Mouse (Mus musculus) retina, postnatal 7 days (tissue): ENCODE measurements around the gene Reep3.

Experiments
- DNase-seq: peaks from one replicate; pipeline ENCODE4 v3.0.0-alpha.2; 2012; ENCODE audit warnings: low read depth, low spot score

The Reep3 gene

DNA sequence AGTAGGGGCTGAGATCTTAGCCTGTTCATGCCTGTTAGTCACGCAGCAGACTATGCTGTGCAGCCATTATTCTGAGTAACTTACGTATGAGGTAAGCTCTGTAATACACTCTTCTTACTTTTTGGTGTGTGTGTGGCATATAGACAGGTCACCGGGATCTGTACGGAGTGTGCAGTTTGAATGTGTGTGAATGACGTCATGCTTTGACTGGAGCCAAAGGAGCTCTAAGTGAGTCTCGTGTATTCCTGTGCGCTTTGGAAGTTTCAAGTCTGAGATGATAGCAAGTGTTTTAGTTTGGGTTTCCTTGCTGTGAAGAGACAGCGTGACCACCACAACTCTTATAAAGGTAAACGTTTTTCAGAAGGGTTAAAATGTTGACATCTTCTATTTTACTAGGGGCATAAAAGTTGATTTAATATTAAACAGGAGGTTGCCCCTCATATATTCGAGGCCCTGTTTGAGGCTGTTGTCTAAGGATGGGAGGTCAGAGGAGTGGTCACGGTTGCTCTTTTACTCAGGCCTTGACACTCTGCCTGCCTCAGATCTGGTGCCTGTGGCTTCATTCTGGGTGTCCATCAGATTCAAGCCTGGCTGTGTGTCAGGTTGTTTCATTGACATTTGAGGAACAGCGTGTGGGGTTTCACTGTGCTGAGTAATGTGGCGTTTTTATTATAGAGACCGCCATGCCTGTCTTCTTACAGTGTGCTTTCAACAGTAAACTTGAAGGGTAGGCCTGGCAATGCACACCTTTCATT lies 14.5 kb upstream of the Reep3 start:
- DNase-seq: no peak

DNA sequence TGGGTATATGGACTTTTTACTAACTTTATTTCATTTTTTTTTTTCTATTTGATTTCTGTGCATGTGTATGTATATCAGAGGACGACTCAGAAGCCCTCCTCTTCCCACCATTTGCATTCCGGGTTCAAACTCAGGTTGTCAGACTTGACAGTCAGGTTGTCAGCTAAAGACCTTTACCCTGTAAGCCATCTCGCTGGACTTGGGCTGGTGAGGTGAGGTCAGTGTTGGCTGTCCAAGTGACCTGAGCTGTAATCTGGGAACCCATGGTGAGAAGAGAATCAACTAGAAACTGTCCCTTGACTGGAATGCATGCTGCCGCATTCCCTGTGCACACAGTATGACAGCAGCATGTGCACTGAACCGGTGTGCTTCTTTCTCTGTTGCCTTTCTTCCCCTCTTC lies 12.9 kb upstream of the Reep3 start:
- no peak for DNase-seq

DNA sequence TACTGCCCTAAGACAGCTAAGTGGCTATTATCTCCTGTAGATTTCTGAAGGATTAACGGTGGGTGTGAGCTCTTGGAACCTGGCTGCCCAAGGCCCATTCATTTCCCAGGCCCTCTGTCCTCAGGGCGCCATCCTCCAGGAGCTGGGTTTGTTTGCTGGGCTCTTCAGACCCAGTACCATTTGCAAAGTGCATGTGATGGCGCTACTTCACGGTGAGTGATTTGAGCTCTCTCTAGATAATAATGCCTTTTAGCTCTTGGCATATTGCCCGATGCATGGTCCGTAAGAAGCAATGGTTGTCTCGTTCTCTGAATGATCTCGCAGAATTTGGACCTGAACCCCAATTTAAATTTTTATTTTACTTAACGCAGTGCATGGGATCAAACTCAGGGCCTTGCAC lies 11.4 kb upstream of the Reep3 start:
- DNase-seq: no peak

DNA sequence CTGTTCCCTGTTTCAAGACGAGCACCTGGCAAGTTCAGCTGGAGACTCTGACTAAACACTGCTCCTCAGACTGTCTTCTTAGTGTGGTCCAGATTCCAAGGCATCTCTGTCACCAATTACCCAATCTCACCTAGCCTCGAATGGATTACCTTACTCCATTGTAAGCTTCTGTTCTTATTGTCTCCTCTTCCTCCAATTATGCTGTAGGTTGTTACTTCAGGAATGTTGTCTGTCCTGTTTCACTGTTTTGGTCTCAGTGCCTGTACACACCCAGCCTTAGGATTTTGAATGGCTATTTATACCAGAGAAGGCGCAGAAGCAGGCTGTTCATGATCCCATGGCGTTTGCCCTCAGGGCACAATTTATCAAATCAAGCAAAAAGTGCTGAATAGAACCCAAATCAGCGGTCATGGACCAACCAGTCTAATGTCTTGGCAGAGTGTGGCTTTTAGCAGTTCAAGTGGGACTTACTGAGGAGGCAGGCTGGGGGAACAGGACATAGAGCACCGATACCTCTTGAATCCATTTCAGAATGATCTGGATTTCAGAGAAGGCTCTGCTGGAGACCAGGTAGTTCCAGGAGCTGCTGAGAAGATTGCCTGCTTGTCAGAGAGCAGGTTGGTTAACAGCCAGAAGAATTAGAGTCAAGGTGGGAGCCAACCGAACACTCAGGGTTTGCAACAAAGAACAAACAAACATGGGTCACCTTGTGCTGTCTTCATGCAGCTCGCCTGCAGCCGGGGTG lies 10.4 kb upstream of the Reep3 start:
- no peak for DNase-seq

DNA sequence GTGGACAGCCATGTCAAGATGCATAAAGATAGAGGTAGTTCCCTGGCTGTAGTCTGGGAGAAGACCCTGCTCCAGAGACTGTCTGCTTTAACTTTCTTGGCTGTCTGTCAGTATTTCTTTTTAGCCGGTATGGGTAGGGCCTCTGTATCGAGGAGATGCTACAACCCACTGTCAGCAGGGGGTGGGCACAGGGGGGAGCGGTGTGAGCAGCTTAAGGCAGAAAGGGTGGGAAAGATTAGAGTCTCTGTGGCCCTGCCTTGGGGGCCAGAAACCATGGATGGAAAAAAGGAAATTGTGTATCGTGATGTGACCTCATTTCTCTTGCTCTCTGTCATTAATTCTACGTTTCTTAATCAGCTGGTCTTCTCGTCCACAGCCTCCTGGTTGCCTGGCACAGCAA lies 9.7 kb upstream of the Reep3 start:
- DNase-seq: no peak

DNA sequence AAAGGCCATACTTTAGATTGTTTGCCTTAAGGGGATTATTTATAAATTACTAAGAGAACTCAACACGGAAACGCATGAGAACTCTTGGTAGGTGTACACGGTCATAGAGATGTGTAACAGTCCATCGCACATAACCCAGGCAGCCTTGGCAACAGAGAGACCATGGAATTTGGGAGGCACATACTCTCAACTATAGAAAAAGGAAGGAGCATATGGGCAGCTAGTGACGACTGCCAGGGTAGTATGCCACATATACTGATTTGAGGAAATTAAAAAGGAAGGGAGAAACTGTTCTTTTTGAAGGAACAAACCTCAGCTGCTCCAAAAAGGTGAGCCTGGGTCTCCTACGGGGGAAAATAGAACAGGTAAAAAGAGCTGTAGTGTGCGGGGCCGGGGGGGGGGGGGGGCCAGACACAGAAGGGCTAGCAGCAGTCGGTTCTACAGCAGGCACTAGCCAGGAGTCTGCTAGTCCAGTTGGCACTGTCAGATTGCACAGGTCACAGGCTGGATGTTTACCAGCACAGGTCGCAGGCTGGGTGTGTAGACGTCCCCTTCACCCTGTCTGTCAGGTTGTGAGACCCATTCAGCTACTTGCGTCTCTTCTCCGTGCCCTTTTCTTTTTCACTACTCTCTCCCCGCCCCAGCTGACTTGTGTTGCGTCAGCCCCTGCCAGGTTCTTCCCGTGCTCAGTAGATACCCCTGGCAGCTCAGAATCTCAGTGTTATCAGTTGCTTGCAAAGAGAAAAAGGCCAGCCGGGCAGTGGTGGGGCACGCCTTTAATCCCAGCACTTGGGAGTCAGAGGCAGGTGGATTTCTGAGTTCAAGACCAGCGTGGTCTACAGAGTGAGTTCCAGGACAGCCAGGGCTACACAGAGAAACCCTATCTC lies 8.8 kb upstream of the Reep3 start:
- no peak for DNase-seq

DNA sequence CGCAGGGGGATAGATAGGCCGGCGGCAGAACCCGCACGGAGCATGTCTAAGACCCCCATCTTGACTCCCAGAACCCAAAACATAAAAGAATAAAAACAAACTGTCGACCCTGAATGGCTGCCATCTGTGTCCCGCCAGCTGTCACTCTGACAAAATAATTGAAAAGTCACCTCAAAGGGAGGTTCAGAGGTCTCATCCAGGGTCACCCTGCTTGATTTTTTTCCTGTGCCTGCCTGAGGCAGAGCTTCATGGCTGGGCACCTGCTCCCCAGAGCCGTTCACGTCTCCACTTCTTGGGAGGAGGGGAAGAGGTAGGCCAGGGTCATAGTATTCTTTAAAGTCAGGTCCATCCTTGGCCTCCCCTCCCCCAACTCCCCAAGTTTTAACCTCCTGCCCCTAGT lies 7.8 kb upstream of the Reep3 start:
- no peak for DNase-seq

DNA sequence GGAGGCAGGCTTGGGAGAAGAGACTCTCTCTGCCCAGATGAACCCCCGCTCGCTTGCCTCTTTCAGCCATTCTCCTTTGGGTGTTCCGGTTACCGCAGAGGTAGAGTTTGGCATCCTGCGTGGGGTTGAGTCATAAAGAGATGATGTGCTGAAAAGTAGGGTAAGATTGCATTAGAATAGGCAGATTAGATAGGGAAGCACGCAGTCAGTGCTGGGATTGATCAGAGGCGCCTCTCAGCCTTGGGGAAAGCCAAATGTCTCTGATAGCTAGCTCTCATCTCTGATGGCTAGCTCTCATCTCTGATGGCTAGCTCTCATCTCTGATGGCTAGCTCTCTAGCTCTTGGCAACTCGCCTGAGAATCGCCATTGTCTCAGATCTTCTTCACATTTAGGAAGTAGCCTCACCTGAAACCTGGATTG lies 4.1 kb upstream of the Reep3 start:
- no peak for DNase-seq

DNA sequence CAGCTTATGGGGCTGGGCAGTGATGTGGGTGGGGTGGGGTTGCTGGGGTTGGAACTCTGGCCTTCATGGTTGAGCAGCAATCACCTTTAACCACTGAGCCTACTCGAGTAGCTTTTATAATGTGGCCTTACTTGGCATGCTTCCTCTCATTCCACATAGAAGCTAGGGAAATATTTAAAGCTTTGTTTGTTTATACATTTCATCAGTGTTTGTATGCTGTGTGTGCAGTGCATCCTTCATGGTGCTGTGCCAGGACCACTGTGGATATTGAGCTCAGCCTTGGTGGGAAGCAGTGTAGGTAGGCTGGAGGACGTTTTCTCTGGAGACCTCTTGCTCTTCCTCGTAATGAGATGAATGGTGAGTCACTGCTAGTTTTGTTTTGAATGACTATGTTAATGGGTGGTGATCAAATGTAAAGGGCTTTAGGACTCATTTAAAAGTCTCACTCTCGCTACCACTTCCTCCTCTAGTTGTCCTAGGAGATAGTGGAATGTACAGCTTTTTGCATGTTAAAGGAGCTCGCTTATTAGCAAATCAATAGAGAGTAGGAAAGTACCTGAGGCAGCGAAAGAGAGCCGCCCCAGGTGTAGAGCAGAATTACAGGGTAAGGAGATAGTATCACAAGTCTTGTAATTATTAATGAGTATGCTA lies 3.4 kb upstream of the Reep3 start:
- DNase-seq: no peak

DNA sequence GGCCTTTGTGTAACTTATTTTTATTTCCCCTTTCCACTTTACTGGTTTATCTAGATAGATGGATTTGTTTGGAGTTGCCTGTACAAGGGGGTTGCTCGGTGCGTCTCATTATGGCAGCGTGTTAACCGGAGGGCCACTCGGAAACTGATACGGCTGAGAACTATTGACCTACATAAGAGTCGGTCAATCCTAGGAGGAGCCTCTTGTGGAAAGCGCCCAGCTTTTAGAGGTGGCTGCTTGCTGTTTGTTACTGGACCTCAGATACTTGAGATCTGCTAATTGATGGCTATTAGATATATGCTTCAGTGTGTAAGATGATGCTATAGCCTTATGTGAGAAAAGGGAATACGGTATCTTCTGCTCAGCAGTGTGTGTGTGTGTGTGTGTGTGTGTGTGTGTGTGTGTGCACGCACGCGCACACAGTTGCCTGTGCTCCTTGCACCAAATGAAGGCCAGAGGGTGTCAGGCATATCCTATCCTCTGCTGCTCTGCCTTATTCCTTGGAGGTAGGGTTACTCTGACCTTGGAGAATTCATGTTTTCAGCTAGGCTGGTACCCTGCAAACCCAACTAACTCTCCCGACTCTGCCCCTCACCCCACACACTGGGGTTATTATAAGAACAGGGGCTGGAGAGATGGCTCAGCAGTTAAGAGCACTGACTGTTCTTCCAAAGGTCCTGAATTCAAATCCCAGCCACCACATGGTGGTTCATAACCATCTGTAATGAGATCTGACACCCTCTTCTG lies 2.6 kb upstream of the Reep3 start:
- no peak for DNase-seq

DNA sequence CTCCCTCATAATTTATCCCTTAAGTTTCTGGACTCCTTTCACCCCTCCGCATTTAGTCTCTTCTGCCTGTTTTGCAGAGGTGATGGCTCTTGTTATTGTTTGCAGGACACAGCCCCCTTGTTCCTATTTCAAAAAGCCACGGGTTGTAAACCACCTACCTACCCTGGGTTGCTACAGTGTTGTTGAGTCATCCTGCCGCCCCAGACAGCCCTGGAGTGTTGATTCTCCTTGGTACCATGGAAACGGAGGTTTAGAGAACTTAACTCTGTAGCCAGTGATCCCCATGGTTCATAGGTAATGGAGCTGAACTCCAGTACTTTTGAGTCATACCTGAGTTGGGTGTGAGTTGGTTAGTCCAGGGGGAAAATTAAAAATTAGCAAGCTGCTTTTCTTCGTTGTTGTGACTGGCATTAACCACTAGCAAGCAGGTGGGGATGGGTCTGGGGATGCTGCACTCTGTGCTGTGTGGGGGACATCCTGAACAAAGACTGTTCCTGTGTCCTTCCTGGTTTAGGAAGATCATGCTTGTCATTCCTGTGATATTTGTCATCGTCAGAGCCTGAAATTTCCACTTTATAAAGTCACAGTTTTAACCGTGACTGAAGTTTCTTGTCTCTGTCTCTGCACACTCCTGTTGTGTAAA lies 1.8 kb upstream of the Reep3 start:
- no peak for DNase-seq

DNA sequence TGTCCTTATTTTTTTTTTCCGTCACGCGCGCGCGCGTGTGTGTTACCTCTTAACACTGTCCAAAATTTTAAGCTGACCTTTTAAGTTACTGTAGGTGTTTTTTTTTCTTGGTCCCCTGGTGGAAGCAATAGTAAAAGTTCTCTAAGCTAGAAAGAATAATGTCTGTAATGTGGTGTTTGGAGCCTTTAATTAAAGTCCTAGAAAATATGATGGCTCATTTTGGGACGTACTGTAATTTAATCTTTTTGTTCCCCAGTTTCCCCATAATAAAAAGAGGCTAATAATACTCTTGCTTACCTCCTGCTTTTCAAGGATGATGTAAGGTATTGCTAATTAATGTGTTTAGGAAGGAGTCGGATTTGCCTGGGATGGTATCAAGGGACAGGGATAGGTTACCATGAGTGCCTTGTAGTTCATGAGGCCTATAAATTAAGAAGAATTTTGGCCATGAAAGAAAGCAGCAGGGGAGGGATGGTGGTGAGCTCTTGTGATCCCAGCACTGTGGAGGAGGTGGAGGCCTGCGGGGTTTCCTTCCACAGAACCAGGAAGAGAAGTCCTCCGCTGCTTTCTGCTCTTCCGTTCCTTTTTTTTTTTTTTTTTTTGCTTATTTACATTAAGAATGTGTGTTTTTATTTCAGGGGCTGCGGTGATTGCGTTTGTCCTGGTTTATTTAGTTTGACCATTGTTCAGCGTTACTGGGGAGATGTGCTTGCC lies 849 bp upstream of the Reep3 start:
- DNase-seq: no peak

DNA sequence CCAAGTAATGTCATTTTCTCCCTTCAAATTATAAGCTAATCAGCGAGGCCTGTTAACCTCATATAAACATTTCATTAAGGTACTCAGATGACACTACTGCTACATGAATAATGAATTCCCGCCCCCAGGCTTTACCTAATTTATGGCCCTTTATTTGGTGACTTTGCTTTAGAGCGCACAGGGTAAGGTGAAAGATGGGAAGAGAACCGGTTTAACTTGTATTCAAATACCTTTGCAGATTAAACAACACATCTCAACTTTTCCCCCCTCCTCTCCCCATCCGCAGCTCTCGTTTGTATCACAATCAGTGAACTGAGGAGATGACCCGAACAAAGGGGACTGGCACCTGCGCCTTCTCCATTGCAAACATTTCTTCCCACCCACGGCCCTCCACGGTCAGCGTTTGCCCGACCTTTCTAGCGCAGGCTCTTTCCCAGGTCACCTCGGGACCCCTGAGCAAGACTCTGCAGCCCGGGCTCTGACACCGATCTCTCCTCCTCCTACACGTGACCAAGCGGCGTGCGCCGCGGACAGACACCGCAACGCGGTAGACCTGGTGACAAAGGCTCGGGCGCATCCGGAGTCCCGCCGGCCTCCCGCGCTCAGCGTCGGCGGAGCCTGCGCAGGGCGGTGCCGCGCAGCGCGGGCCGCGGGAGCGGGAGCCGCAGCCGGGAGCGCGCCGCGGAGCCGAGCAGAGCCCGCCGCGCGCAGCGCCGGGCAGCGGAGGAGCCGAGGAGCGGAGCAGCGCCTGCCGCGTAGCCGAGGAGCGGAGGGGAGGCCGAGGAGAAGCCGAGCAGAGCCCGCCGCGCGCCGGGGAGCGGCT lies 736 bp downstream of the Reep3 start, which contains the start of gene Jmjd1c:
Jmjd1c (plus strand) TSS at position 328 of the 823 bp plus-strand sequence.
- peak; percentile 66 for DNase-seq

DNA sequence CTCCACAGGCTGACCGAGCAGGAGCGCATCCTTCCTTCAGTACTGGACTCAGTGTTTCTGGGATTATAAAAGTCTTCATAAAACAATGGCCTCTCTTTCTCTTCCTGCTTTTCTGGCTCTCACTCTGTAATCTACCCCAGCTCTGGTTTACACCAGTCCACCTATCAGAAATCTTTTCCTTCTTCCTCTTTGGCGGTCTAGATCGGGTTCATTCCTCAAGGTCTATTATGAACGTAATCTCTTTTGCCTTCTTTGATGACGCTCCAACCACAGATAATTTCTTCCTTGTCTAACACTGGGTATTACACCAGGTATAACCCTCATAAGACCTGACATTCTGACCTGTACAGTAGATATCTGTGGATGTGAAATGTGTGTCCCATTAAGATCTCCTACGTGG lies 1.8 kb downstream of the Reep3 start:
- no peak for DNase-seq

DNA sequence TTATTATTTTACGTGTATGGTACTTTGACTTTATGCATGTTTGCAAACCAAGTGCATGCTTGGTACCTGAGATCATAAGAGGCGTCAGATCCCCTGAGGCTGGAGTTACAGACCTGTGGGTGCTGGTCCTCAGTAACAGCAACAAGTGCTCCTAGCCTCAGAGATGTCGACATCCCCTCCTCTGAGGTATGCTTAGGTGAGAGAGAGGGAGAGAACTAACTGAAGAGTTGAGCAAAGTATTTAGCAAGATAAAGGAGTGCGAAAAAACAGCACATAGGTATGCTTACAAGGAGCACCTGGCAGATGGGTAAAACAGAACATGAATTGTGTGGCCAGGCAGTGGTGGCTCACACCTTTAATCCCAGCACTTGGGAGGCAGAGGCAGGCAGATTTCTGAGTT lies 6.1 kb downstream of the Reep3 start:
- no peak for DNase-seq

DNA sequence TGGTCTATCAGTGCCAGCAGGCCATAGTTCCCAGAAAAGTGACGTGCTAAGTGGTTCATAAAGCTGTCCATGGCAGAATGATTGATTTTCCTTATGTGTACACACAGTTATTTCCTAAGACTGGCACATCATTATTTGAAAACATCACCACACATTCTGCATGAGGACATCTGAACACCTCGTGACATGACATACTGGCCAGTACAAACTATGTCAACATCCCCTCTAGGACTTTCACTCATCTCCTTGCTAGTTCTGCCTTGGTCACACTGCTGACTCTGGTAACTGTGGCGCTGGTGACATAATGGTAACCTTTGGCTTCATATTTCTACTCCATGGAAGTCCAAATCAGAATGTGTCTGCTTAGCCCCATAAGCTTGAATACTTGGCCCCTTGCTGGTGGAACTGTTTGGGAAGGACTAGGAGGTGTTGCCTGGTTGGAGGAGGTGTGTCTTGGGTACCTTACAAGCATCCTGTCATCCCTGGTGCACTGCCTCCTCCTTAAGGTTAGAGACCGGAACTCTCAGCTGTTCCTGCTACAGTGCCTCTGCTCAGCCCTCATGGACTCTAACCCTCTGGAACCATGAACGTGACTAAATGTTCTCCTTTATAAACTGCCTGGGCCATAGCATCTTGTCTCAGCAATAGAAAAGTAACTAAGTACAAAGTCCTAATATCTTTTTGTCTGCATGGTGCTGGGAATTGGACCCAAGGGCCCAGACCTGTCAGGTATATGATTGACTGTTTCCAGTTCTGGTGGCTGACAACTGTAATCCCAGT lies 9.1 kb downstream of the Reep3 start:
- no peak for DNase-seq

DNA sequence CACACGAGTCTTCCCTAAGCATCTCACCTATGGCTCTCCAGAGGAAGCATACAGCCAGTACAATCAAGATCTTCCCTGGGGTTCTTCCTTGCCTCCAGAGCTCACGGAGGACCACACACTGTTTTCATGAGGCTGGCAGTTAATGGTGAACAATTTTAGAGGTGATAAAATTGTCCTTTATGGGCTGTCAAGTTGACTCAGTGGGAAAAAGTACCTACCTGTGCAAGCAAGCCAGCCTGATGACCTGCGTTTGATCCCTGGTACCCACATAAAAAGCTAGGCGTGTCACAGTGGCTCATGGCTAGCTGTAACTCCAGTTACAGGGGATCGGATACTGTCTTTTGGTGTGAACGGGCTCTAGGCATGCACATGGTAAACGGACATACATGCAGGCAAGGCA lies 10.8 kb downstream of the Reep3 start:
- DNase-seq: no peak

DNA sequence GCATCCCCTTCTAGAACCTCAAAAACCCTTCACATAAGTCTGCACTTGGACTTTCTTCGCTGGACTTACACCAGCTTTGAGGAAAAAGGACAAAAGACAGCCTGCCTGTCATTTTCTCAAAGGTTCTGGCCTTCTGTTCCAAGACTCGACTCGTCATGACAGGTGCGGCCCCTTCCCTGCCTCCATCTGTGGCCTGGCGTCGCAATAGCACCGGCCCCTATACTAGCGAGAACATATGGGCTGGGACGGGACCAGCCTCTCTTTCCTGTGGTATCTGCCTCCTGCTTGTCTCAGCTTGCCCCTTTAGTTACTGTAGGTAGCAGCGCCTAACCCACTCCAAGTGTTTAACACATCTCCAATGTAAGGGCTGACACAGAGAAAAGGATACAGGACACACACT lies 11.6 kb downstream of the Reep3 start:
- no peak for DNase-seq
